12 mouse cellular contexts compared by ENCODE assay signal in genomic region chr17:85685689-85686281, GRCm38 (mm10). TPM values are rescaled to one million over a fixed set of nuclear protein-coding genes. Genes with fewer than 3 reads are reported as not detected.
DNase-seq lines count a peak whose midpoint lies in the region; ATAC-seq lines count a peak whose summit lies in the region.
"Had no signal": no experiment of that assay in that cellular context is flagged by ENCODE, and none has a peak within 500 bp of the region (broad histone marks: within the 10 kb centered on the region; RNA-seq: fewer than 3 reads in every experiment).

No protein-coding gene starts in this region.

- H3K4me3 ChIP-seq in hindbrain, embryonic 10.5 days, result peak overlapping the region; percentile 52
- H3K4me3 ChIP-seq in hindbrain, embryonic 16.5 days (ENCODE audit: low read length), result no peak overlapping the region
- H3K4me3 ChIP-seq in limb, embryonic 11.5 days (ENCODE audit: low read depth, low read length), result peak overlapping the region; percentile 47
- H3K4me3 ChIP-seq: neural tube, embryonic 12.5 days had no signal

- H3K4me2 ChIP-seq in hindbrain, embryonic 16.5 days (ENCODE audit: low read length), result no peak overlapping the region
- peak overlapping the region; percentile 72 for H3K4me2 ChIP-seq in limb, embryonic 11.5 days (ENCODE audit: low read depth, severe bottlenecking)
- H3K4me2 ChIP-seq: neural tube, embryonic 12.5 days had no signal

- no peak overlapping the region for H3K9ac ChIP-seq in hindbrain, embryonic 16.5 days (ENCODE audit: low read depth, low read length)
- peak overlapping the region; percentile 17; the same call in 1 of the 2 replicates for H3K9ac ChIP-seq in limb, embryonic 11.5 days (ENCODE audit: low read length)
- H3K9ac ChIP-seq: neural tube, embryonic 12.5 days had no signal

- peak overlapping the region; percentile 36; the same call in 1 of the 2 replicates for H3K27ac ChIP-seq in hindbrain, embryonic 10.5 days
- H3K27ac ChIP-seq in hindbrain, embryonic 16.5 days (ENCODE audit: low read depth, low read length), result no peak overlapping the region
- H3K27ac ChIP-seq in limb, embryonic 11.5 days (replicated peaks; ENCODE audit: low read depth, low read length), result no peak overlapping the region
- H3K27ac ChIP-seq: neural tube, embryonic 12.5 days had no signal

- H3K4me1 ChIP-seq in hindbrain, embryonic 10.5 days (replicated peaks), result peaks cover 53% of the 10 kb centered on the region
- peaks cover 9% of the 10 kb centered on the region for H3K4me1 ChIP-seq in hindbrain, embryonic 16.5 days (ENCODE audit: control insufficient read depth, insufficient read depth, low read depth, low read length)
- peaks cover 23% of the 10 kb centered on the region for H3K4me1 ChIP-seq in limb, embryonic 11.5 days (ENCODE audit: control insufficient read depth, insufficient read depth, low read length)

- no peak for ATAC-seq in hindbrain, embryonic 16.5 days
- no peak for ATAC-seq in limb, embryonic 11.5 days (ENCODE audit: insufficient number of reproducible peaks, low FRiP score, low TSS enrichment, low read depth)
- ATAC-seq: activated CD4-positive, CD25-positive, alpha-beta regulatory T cell, adult 4 months had no signal

- no peaks in the 10 kb centered on the region for H3K36me3 ChIP-seq in hindbrain, embryonic 10.5 days
- no peaks in the 10 kb centered on the region for H3K36me3 ChIP-seq in hindbrain, embryonic 16.5 days (ENCODE audit: control insufficient read depth, insufficient read depth, low read length)
- no peaks in the 10 kb centered on the region for H3K36me3 ChIP-seq in limb, embryonic 11.5 days (ENCODE audit: control insufficient read depth, insufficient read depth, low read length)
- H3K36me3 ChIP-seq: neural tube, embryonic 12.5 days had no signal

- 1% methylated on average over 11 of the region's 11 CpGs for WGBS in hindbrain, embryonic 10.5 days
- WGBS in hindbrain, embryonic 16.5 days, result 8% methylated on average over 11 of the region's 11 CpGs
- 3% methylated on average over 11 of the region's 11 CpGs for WGBS in limb, embryonic 11.5 days

- H3K27me3 ChIP-seq in hindbrain, embryonic 10.5 days (ENCODE audit: insufficient read depth, poor library complexity, severe bottlenecking), result peaks cover 100% of the 10 kb centered on the region
- peaks cover 61% of the 10 kb centered on the region for H3K27me3 ChIP-seq in hindbrain, embryonic 16.5 days (replicated peaks; ENCODE audit: control insufficient read depth, insufficient read depth, low read length)
- peaks cover 84% of the 10 kb centered on the region for H3K27me3 ChIP-seq in limb, embryonic 11.5 days (ENCODE audit: control insufficient read depth, insufficient read depth, low read length)

- no peaks in the 10 kb centered on the region for H3K9me3 ChIP-seq in hindbrain, embryonic 10.5 days
- H3K9me3 ChIP-seq in hindbrain, embryonic 16.5 days (ENCODE audit: control insufficient read depth, low read length), result no peaks in the 10 kb centered on the region
- H3K9me3 ChIP-seq in limb, embryonic 11.5 days (ENCODE audit: control insufficient read depth, low read length), result no peaks in the 10 kb centered on the region
- H3K9me3 ChIP-seq: neural tube, embryonic 12.5 days had no signal

- DNase-seq in hindbrain, embryonic 10.5 days (ENCODE audit: low spot score), result peak; percentile 55
- peak; percentile 26 for DNase-seq in ES-CJ7 (ENCODE audit: low read depth, low spot score)
- DNase-seq in embryo, embryonic 11 days, result peak; percentile 37
- DNase-seq in limb, embryonic 11.5 days (ENCODE audit: low spot score), result peak; percentile 61
- DNase-seq in urinary bladder, postnatal 36 days (ENCODE audit: low spot score in 2 of 2), result no peak
- no peak for DNase-seq in frontal cortex, adult 2 months (ENCODE audit: extremely low spot score in 1 of 2, low spot score in 1 of 2)
- DNase-seq: heart, postnatal 14 days; lung, postnatal 4 days; thymus, adult 18-20 months had no signal

RNA-seq across cellular contexts. Expression of gene Six2, which starts 2.3 kb away (rescaled TPM):
- 5.4 and 5.6 TPM in 2 replicates for polyA plus RNA-seq in hindbrain, embryonic 10.5 days (2016; fragmentation: Nextera tagmentation; extraction: Ambion mirVana)
- 0.36 and 0.51 TPM in 2 replicates for polyA plus RNA-seq in hindbrain, embryonic 16.5 days (2015; fragmentation: Nextera tagmentation; extraction: Ambion mirVana)
- polyA plus RNA-seq in limb, embryonic 11.5 days (2014; fragmentation: Nextera tagmentation; extraction: Ambion mirVana), result 7.8 and 8.4 TPM in 2 replicates
- polyA plus RNA-seq in frontal cortex, adult 2 months (2012; rRNA removed), result 0.68 and 0.69 TPM in 2 replicates
- polyA plus RNA-seq: activated CD4-positive, CD25-positive, alpha-beta regulatory T cell, adult 4 months had no signal

Comparison
In these comparisons a context has a peak if more than half of its experiments do, and no peak if none do; other contexts are left out.
1. DNase-seq: peak in hindbrain, embryonic 10.5 days (single experiment), ES-CJ7 (single experiment), embryo, embryonic 11 days (single experiment) and limb, embryonic 11.5 days (single experiment); none in urinary bladder, postnatal 36 days (0 of 2) and frontal cortex, adult 2 months (0 of 2).